20 mouse cellular contexts compared by ENCODE assay signal in genomic region chr6:117514831-117515230, GRCm38 (mm10).
DNase-seq lines count a peak whose midpoint lies in the region; ATAC-seq and TF ChIP-seq lines count a peak whose summit lies in the region.
"Had no signal": no experiment of that assay in that cellular context is flagged by ENCODE, and none has a peak within 500 bp of the region (broad histone marks: within the 10 kb centered on the region; RNA-seq: fewer than 3 reads in every experiment).

No protein-coding gene starts in this region.

- H3K4me1 ChIP-seq in heart, embryonic 13.5 days: peaks cover 20% of the 10 kb centered on the region
- H3K4me1 ChIP-seq in kidney, postnatal 0 days (replicated peaks; ENCODE audit: insufficient read depth, low read length): no peaks in the 10 kb centered on the region
- no peaks in the 10 kb centered on the region for H3K4me1 ChIP-seq in neural tube, embryonic 11.5 days (ENCODE audit: control insufficient read depth, insufficient read depth, low read length)
- H3K4me1 ChIP-seq: embryonic facial prominence, embryonic 12.5 days; forebrain, embryonic 12.5 days; hindbrain, embryonic 10.5 days; limb, embryonic 15.5 days had no signal

- no peak overlapping the region for H3K9ac ChIP-seq in heart, embryonic 13.5 days
- no peak overlapping the region for H3K9ac ChIP-seq in kidney, postnatal 0 days (ENCODE audit: low read depth, low read length)
- no peak overlapping the region for H3K9ac ChIP-seq in neural tube, embryonic 11.5 days (ENCODE audit: low read length)
- H3K9ac ChIP-seq: embryonic facial prominence, embryonic 12.5 days; forebrain, embryonic 12.5 days; limb, embryonic 15.5 days; liver, embryonic 14.5 days had no signal

- intact Hi-C loops in heart, postnatal 36 days (cut with DNase I): no loop called here

- H3K9me3 ChIP-seq in heart, embryonic 13.5 days: no peaks in the 10 kb centered on the region
- no peaks in the 10 kb centered on the region for H3K9me3 ChIP-seq in kidney, postnatal 0 days (replicated peaks; ENCODE audit: low read length)
- H3K9me3 ChIP-seq in neural tube, embryonic 11.5 days (ENCODE audit: control insufficient read depth, low read length): no peaks in the 10 kb centered on the region
- H3K9me3 ChIP-seq: embryonic facial prominence, embryonic 12.5 days; forebrain, embryonic 12.5 days; hindbrain, embryonic 10.5 days; limb, embryonic 15.5 days had no signal

- H3K36me3 ChIP-seq in heart, embryonic 13.5 days: no peaks in the 10 kb centered on the region
- no peaks in the 10 kb centered on the region for H3K36me3 ChIP-seq in kidney, postnatal 0 days (ENCODE audit: insufficient read depth, low read length)
- H3K36me3 ChIP-seq in neural tube, embryonic 11.5 days (ENCODE audit: control insufficient read depth, insufficient read depth, low read length): no peaks in the 10 kb centered on the region
- H3K36me3 ChIP-seq: embryonic facial prominence, embryonic 12.5 days; forebrain, embryonic 12.5 days; hindbrain, embryonic 10.5 days; limb, embryonic 15.5 days had no signal

- TF ChIP-seq CTCF in kidney, postnatal 0 days (IDR thresholded peaks at IDR 0.05; ENCODE audit: low read depth): no peak

- H3K4me3 ChIP-seq in heart, embryonic 13.5 days: no peak overlapping the region
- H3K4me3 ChIP-seq in kidney, postnatal 0 days (replicated peaks; ENCODE audit: low read depth, low read length): no peak overlapping the region
- no peak overlapping the region for H3K4me3 ChIP-seq in neural tube, embryonic 11.5 days (ENCODE audit: low read depth, low read length)
- H3K4me3 ChIP-seq: embryonic facial prominence, embryonic 12.5 days; forebrain, embryonic 12.5 days; hindbrain, embryonic 10.5 days; left cerebral cortex, adult 2 months; limb, embryonic 15.5 days had no signal

- no peak for ATAC-seq in heart, embryonic 13.5 days (ENCODE audit: extremely low read depth, insufficient number of reproducible peaks, low FRiP score, low TSS enrichment)
- ATAC-seq in kidney, postnatal 0 days (replicated peaks; ENCODE audit: low FRiP score, low read depth): no peak
- no peak for ATAC-seq in neural tube, embryonic 11.5 days (ENCODE audit: insufficient read depth, low FRiP score, low TSS enrichment)
- ATAC-seq: hindbrain, embryonic 16.5 days; intestine, postnatal 0 days had no signal

- DNase-seq in heart, postnatal 36 days: no peak
- peak; percentile 54 for DNase-seq in kidney, postnatal 0 days (ENCODE audit: low spot score)
- no peak for DNase-seq in kidney, postnatal 36 days
- DNase-seq in neural tube, embryonic 11.5 days (ENCODE audit: low spot score): peak; percentile 10
- no peak for DNase-seq in neural tube, embryonic 10.5 days (ENCODE audit: extremely low spot score, low spot score)
- no peak for DNase-seq in cerebellum, adult 9-10 months
- DNase-seq: adrenal gland, postnatal 36 days; cerebellum, postnatal 10 days; gastrocnemius, postnatal 25 days; thymus, postnatal 14 days had no signal

- WGBS in heart, embryonic 13.5 days: 44% methylated on average over 5 of the region's 5 CpGs
- 89% methylated on average over 5 of the region's 5 CpGs for WGBS in kidney, postnatal 0 days
- WGBS in neural tube, embryonic 11.5 days: 88% methylated on average over 5 of the region's 5 CpGs

- no peaks in the 10 kb centered on the region for H3K27me3 ChIP-seq in heart, embryonic 13.5 days (replicated peaks)
- H3K27me3 ChIP-seq in kidney, postnatal 0 days (ENCODE audit: insufficient read depth, low read length): no peaks in the 10 kb centered on the region
- no peaks in the 10 kb centered on the region for H3K27me3 ChIP-seq in neural tube, embryonic 11.5 days (ENCODE audit: control insufficient read depth, insufficient read depth, low read length)
- H3K27me3 ChIP-seq: embryonic facial prominence, embryonic 12.5 days; forebrain, embryonic 12.5 days; limb, embryonic 15.5 days had no signal

- no peak overlapping the region for H3K4me2 ChIP-seq in heart, embryonic 13.5 days
- H3K4me2 ChIP-seq in kidney, postnatal 0 days (ENCODE audit: low read length): no peak overlapping the region
- no peak overlapping the region for H3K4me2 ChIP-seq in neural tube, embryonic 11.5 days (ENCODE audit: low read depth)
- H3K4me2 ChIP-seq: embryonic facial prominence, embryonic 12.5 days; forebrain, embryonic 12.5 days; limb, embryonic 15.5 days; midbrain, embryonic 11.5 days had no signal

- H3K27ac ChIP-seq in heart, embryonic 13.5 days (replicated peaks): 0 out of 2 replicates have a peak overlapping the region, but pooled peaks have one; percentile 8
- H3K27ac ChIP-seq in kidney, postnatal 0 days: no peak overlapping the region
- H3K27ac ChIP-seq in neural tube, embryonic 11.5 days (ENCODE audit: low read depth, low read length): no peak overlapping the region
- H3K27ac ChIP-seq: embryonic facial prominence, embryonic 12.5 days; forebrain, embryonic 12.5 days; hindbrain, embryonic 10.5 days; left cerebral cortex, adult 2 months; limb, embryonic 15.5 days; liver, embryonic 14.5 days had no signal

Comparison
In these comparisons a context has a peak if more than half of its experiments do, and no peak if none do; other contexts are left out.
1. DNase-seq: peak in kidney, postnatal 0 days (single experiment) and neural tube, embryonic 11.5 days (single experiment); none in heart, postnatal 36 days (0 of 2), kidney, postnatal 36 days (0 of 2), neural tube, embryonic 10.5 days (single experiment) and cerebellum, adult 9-10 months (single experiment).